Mouse (Mus musculus): ENCODE measurements around the gene Usp38. TPM values are rescaled to one million over a fixed set of nuclear protein-coding genes. Genes with fewer than 3 reads are reported as not detected.
"Not testable (repeated sequence)": the region's sequence is repeated elsewhere in the genome, so short reads cannot be mapped to it uniquely, and the experiment has no call there.

Gene Usp38
- total RNA-seq, 1 experiment = 30.1 TPM

DNA sequence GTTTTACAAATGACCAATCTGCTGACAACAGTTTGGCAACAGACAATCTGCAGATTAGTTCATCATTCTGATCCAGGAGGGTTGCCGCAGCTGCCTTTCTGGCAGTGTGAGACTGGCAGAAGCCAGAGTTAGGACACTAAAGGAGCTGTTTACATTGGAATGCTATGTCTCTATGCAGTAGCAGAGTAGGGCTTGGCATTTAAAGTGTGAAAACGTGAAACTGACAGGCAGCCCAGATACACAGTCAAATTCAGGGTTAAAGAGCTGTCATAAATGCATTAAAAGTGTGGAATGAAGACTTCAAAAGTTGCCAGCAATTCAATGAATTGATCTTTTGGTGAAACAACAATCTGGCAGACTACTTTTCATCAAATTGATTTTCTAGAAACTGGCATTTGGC lies 13.3 kb upstream of the Usp38 start:
- H3K4me1 ChIP-seq (ENCODE audit: control insufficient read depth in 2 of 2, insufficient read depth in 2 of 2, low read length in 2 of 2, poor library complexity in 1 of 2) = no peaks in the 10 kb centered on the region
- H3K27ac ChIP-seq (ENCODE audit: insufficient read depth, low read depth, low read length, poor library complexity, severe bottlenecking) = no peak overlapping the region
- in situ Hi-C loops (cut with MboI; ENCODE audit: low sequenced_read_pairs in 2 of 2, unreplicated experiment in 2 of 2) = no loop called here
- H3K9ac ChIP-seq (ENCODE audit: insufficient read depth, low read depth, low read length, poor library complexity, severe bottlenecking) = no peak overlapping the region
- no peaks in the 10 kb centered on the region for H3K36me3 ChIP-seq (ENCODE audit: control insufficient read depth, insufficient read depth, low read length, poor library complexity, severe bottlenecking)
- TF ChIP-seq MAFK (IDR thresholded peaks at IDR 0.05; ENCODE audit: insufficient read depth, low read depth, low read length) = no peak
- no peak for TF ChIP-seq ZNF384 (IDR thresholded peaks at IDR 0.05; ENCODE audit: low read depth, low read length)
- no peak for TF ChIP-seq CHD2 (IDR thresholded peaks at IDR 0.05; ENCODE audit: low read depth, low read length)
- TF ChIP-seq HCFC1 (IDR thresholded peaks at IDR 0.05; ENCODE audit: borderline replicate concordance, insufficient read depth, low read length) = no peak
- TF ChIP-seq ZC3H11A (IDR thresholded peaks at IDR 0.05; ENCODE audit: borderline replicate concordance, low read depth, low read length) = no peak
- no peak overlapping the region for H3K4me3 ChIP-seq (ENCODE audit: insufficient read depth in 1 of 2, low read depth in 1 of 2, low read length in 2 of 2, poor library complexity in 1 of 2, severe bottlenecking in 1 of 2)
- H3K9me3 ChIP-seq (ENCODE audit: control insufficient read depth, insufficient read depth, low read depth, low read length) = no peaks in the 10 kb centered on the region
- no peak for DNase-seq (ENCODE audit: low read depth, low spot score)

DNA sequence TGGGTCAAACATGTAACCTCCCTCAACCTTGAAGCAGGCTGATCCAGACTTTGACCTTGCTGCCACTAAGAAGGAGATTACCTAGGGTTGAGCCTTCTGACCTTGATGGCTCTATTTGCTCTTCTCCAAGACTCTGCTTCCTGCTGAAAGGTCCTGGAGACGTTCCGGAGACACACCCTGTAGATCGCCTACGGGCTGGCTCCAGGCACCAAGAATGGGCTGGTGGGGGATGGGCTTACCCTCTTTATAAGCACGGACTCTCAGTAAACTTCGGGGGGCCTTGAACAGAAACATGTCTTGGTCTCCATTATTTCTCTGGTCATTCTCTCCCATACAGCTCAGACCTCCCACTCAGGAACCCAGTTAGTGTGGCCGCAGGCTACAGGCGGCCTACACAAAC lies 2.8 kb upstream of the Usp38 start:
- H3K4me1 ChIP-seq (ENCODE audit: control insufficient read depth in 2 of 2, insufficient read depth in 2 of 2, low read length in 2 of 2, poor library complexity in 1 of 2); H3K4me3 ChIP-seq (ENCODE audit: insufficient read depth in 1 of 2, low read depth in 1 of 2, low read length in 2 of 2, poor library complexity in 1 of 2, severe bottlenecking in 1 of 2); H3K9ac ChIP-seq (ENCODE audit: insufficient read depth, low read depth, low read length, poor library complexity, severe bottlenecking); H3K36me3 ChIP-seq (ENCODE audit: control insufficient read depth, insufficient read depth, low read length, poor library complexity, severe bottlenecking); H3K9me3 ChIP-seq (ENCODE audit: control insufficient read depth, insufficient read depth, low read depth, low read length); in situ Hi-C loops (cut with MboI; ENCODE audit: low sequenced_read_pairs in 2 of 2, unreplicated experiment in 2 of 2): not testable (repeated sequence)
- peak; percentile 63 for DNase-seq (ENCODE audit: low read depth, low spot score)
- H3K27ac ChIP-seq (ENCODE audit: insufficient read depth, low read depth, low read length, poor library complexity, severe bottlenecking) = peak overlapping the region; percentile 53; the same call in 1 of the 2 replicates

DNA sequence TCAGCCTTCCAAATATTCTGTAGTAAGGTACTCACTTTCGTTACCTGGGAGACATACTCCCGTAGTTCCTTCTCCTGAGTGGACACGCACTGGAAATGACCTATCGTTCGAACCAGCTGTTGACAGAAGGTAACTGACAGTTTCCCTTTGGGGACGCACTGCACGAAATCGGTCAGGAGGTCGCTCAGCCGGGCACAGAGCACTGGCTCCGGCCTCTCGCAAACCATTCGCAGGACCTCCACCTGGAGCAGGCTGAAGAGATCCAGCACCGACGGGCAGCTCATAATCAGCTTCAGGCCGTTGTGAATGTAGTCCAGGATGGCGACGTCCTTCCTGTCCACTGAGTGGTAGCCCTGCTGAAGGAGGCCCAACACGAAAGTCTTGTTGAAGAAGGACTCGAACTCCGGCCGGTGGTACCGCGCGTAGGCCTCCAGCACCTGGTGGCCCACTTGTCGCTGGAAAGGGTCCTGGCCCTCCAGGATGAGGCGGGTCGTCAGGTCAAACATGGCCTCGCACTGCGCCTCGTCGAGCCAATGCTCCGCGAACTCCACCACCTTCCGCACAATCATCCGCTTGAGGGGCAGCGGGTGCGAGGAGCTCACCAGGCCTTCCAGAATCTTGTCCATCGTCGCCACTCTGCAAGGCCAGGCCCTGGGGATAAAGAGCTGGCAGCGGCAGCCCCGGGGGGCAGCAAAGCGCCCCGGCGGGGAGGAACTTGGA lies 757 bp downstream of the Usp38 start:
- Histone ChIP-seq H3K4me1 (ENCODE audit: control insufficient read depth in 2 of 2, insufficient read depth in 2 of 2, low read length in 2 of 2, poor library complexity in 1 of 2) (peaks cover 2 to 9% of the 10 kb centered on the region in 2 experiments; a peak in 3 of 4 replicates), H3K9ac (ENCODE audit: insufficient read depth, low read depth, low read length, poor library complexity, severe bottlenecking) (peak overlapping the region; percentile 83), H3K9me3 (ENCODE audit: control insufficient read depth, insufficient read depth, low read depth, low read length) (no peaks in the 10 kb centered on the region), H3K27ac (ENCODE audit: insufficient read depth, low read depth, low read length, poor library complexity, severe bottlenecking) (no peak overlapping the region), H3K4me3 (ENCODE audit: insufficient read depth in 1 of 2, low read depth in 1 of 2, low read length in 2 of 2, poor library complexity in 1 of 2, severe bottlenecking in 1 of 2) (peak overlapping the region; percentile 82 to 98), H3K36me3 (ENCODE audit: control insufficient read depth, insufficient read depth, low read length, poor library complexity, severe bottlenecking) (no peaks in the 10 kb centered on the region)
- in situ Hi-C loops (cut with MboI; ENCODE audit: low sequenced_read_pairs in 2 of 2, unreplicated experiment in 2 of 2) = no loop called here
- no peak for DNase-seq (ENCODE audit: low read depth, low spot score)
- TF ChIP-seq MAFK (IDR thresholded peaks at IDR 0.05; ENCODE audit: insufficient read depth, low read depth, low read length) (no peak), ZC3H11A (IDR thresholded peaks at IDR 0.05; ENCODE audit: borderline replicate concordance, low read depth, low read length) (no peak), HCFC1 (IDR thresholded peaks at IDR 0.05; ENCODE audit: borderline replicate concordance, insufficient read depth, low read length) (no peak), ZNF384 (IDR thresholded peaks at IDR 0.05; ENCODE audit: low read depth, low read length) (no peak)

- Histone ChIP-seq H3K27ac (ENCODE audit: insufficient read depth, low read depth, low read length, poor library complexity, severe bottlenecking) (no peak overlapping the region), H3K9me3 (ENCODE audit: control insufficient read depth, insufficient read depth, low read depth, low read length) (no peaks in the 10 kb centered on the region), H3K9ac (ENCODE audit: insufficient read depth, low read depth, low read length, poor library complexity, severe bottlenecking) (no peak overlapping the region; the same call in 1 of the 2 replicates), H3K36me3 (ENCODE audit: control insufficient read depth, insufficient read depth, low read length, poor library complexity, severe bottlenecking) (no peaks in the 10 kb centered on the region), H3K4me3 (ENCODE audit: insufficient read depth in 1 of 2, low read depth in 1 of 2, low read length in 2 of 2, poor library complexity in 1 of 2, severe bottlenecking in 1 of 2) (no peak overlapping the region), H3K4me1 (ENCODE audit: control insufficient read depth in 2 of 2, insufficient read depth in 2 of 2, low read length in 2 of 2, poor library complexity in 1 of 2) (peaks cover 1 to 9% of the 10 kb centered on the region in 2 experiments; a peak in 3 of 4 replicates)
- DNase-seq (ENCODE audit: low read depth, low spot score) = no peak
- in situ Hi-C loops (cut with MboI; ENCODE audit: low sequenced_read_pairs in 2 of 2, unreplicated experiment in 2 of 2) = no loop called here
- TF ChIP-seq MAFK (IDR thresholded peaks at IDR 0.05; ENCODE audit: insufficient read depth, low read depth, low read length) = no peak
- no peak for TF ChIP-seq CHD2 (IDR thresholded peaks at IDR 0.05; ENCODE audit: low read depth, low read length)
- no peak for TF ChIP-seq ZNF384 (IDR thresholded peaks at IDR 0.05; ENCODE audit: low read depth, low read length)
- no peak for TF ChIP-seq HCFC1 (IDR thresholded peaks at IDR 0.05; ENCODE audit: borderline replicate concordance, insufficient read depth, low read length)
- TF ChIP-seq ZC3H11A (IDR thresholded peaks at IDR 0.05; ENCODE audit: borderline replicate concordance, low read depth, low read length) = no peak
Observed at GRCm38 (mm10) chr8:81012699-81013098, 2.0 kb downstream of the Usp38 start.

All from ES-E14 (cell line).